In genomic region chr11:88027391-88028035, GRCm38 (mm10) we compare ENCODE assay signal across 17 mouse cellular contexts. TPM values are rescaled to one million over a fixed set of nuclear protein-coding genes. Genes with fewer than 3 reads are reported as not detected.
DNase-seq lines count a peak whose midpoint lies in the region; ATAC-seq and TF ChIP-seq lines count a peak whose summit lies in the region.
"Had no signal": no experiment of that assay in that cellular context is flagged by ENCODE, and none has a peak within 500 bp of the region (broad histone marks: within the 10 kb centered on the region; RNA-seq: fewer than 3 reads in every experiment).

No protein-coding gene starts in this region.

- no peak for TF ChIP-seq EP300 in lung, postnatal 0 days (IDR thresholded peaks at IDR 0.05)

- no peak for ATAC-seq in lung, embryonic 14.5 days (ENCODE audit: insufficient read depth)
- ATAC-seq in lung, postnatal 0 days, result no peak
- ATAC-seq in forebrain, embryonic 14.5 days, result no peak
- ATAC-seq in midbrain, embryonic 12.5 days (ENCODE audit: low FRiP score, low read depth), result no peak
- no peak for ATAC-seq in liver, embryonic 12.5 days
- ATAC-seq: CD4-positive, CD25-positive, alpha-beta regulatory T cell, adult 4 months had no signal

- 75% methylated on average over 9 of the region's 9 CpGs for WGBS in lung, embryonic 14.5 days
- WGBS in lung, postnatal 0 days, result 70% methylated on average over 9 of the region's 9 CpGs
- WGBS in forebrain, embryonic 14.5 days, result 27% methylated on average over 9 of the region's 9 CpGs
- WGBS in midbrain, embryonic 12.5 days, result 54% methylated on average over 9 of the region's 9 CpGs
- 80% methylated on average over 9 of the region's 9 CpGs for WGBS in liver, embryonic 12.5 days (ENCODE audit: insufficient replicate concordance)

- DNase-seq in lung, embryonic 14.5 days, result peak; percentile 56
- DNase-seq in lung, postnatal 0 days (ENCODE audit: low spot score), result no peak
- peak; percentile 34 for DNase-seq in MN1 (ENCODE audit: low spot score)
- peak; percentile 39 for DNase-seq in forebrain, embryonic 14.5 days (ENCODE audit: low spot score)
- no peak for DNase-seq in ovary, adult 18-20 months (ENCODE audit: low spot score)
- no peak for DNase-seq in right cerebral cortex, adult 2 months (ENCODE audit: low spot score in 2 of 2)
- DNase-seq: adrenal gland, postnatal 14 days; gastrocnemius, postnatal 25 days; kidney, adult 9 months had no signal

- H3K27ac ChIP-seq in lung, embryonic 14.5 days (ENCODE audit: low read depth), result no peak overlapping the region
- H3K27ac ChIP-seq in lung, postnatal 0 days (ENCODE audit: low read length), result no peak overlapping the region
- H3K27ac ChIP-seq in forebrain, embryonic 14.5 days (ENCODE audit: low read depth, low read length), result peak overlapping the region; percentile 60
- H3K27ac ChIP-seq in midbrain, embryonic 12.5 days (replicated peaks), result peak overlapping the region; percentile 42; the same call in 1 of the 2 replicates
- H3K27ac ChIP-seq in liver, embryonic 12.5 days, result no peak overlapping the region
- H3K27ac ChIP-seq: embryonic facial prominence, embryonic 13.5 days; limb, embryonic 15.5 days; lung, embryonic 15.5 days had no signal

- no peaks in the 10 kb centered on the region for H3K27me3 ChIP-seq in lung, embryonic 14.5 days (ENCODE audit: insufficient read depth, low read length)
- H3K27me3 ChIP-seq in lung, postnatal 0 days (replicated peaks; ENCODE audit: insufficient read depth, low read length), result no peaks in the 10 kb centered on the region
- no peaks in the 10 kb centered on the region for H3K27me3 ChIP-seq in forebrain, embryonic 14.5 days (replicated peaks; ENCODE audit: control insufficient read depth, insufficient read depth, low read length)
- no peaks in the 10 kb centered on the region for H3K27me3 ChIP-seq in midbrain, embryonic 12.5 days
- 0 out of 2 replicates have a peak, but pooled peaks cover 5% of the 10 kb centered on the region for H3K27me3 ChIP-seq in liver, embryonic 12.5 days (replicated peaks)
- H3K27me3 ChIP-seq: embryonic facial prominence, embryonic 13.5 days; heart, embryonic 13.5 days; limb, embryonic 15.5 days; lung, embryonic 15.5 days had no signal

- no peak for TF ChIP-seq CTCF in lung, embryonic 14.5 days (IDR thresholded peaks at IDR 0.05; ENCODE audit: low read depth)
- no peak for TF ChIP-seq CTCF in lung, postnatal 0 days (IDR thresholded peaks at IDR 0.05)

- H3K4me2 ChIP-seq in lung, embryonic 14.5 days, result no peak overlapping the region
- no peak overlapping the region for H3K4me2 ChIP-seq in lung, postnatal 0 days (replicated peaks; ENCODE audit: low read depth, low read length)
- H3K4me2 ChIP-seq in forebrain, embryonic 14.5 days (ENCODE audit: low read length), result 0 out of 2 replicates have a peak overlapping the region, but pooled peaks have one; percentile 2
- no peak overlapping the region for H3K4me2 ChIP-seq in midbrain, embryonic 12.5 days (replicated peaks)
- no peak overlapping the region for H3K4me2 ChIP-seq in liver, embryonic 12.5 days
- H3K4me2 ChIP-seq: embryonic facial prominence, embryonic 13.5 days; limb, embryonic 15.5 days; lung, embryonic 15.5 days had no signal

- H3K9me3 ChIP-seq in lung, embryonic 14.5 days (ENCODE audit: low read depth, low read length), result no peaks in the 10 kb centered on the region
- no peaks in the 10 kb centered on the region for H3K9me3 ChIP-seq in lung, postnatal 0 days (ENCODE audit: low read length)
- H3K9me3 ChIP-seq in forebrain, embryonic 14.5 days (replicated peaks; ENCODE audit: control insufficient read depth, low read length), result no peaks in the 10 kb centered on the region
- no peaks in the 10 kb centered on the region for H3K9me3 ChIP-seq in midbrain, embryonic 12.5 days
- H3K9me3 ChIP-seq in liver, embryonic 12.5 days (replicated peaks), result no peaks in the 10 kb centered on the region
- H3K9me3 ChIP-seq: embryonic facial prominence, embryonic 13.5 days; heart, embryonic 13.5 days; limb, embryonic 15.5 days; lung, embryonic 15.5 days; megakaryocyte, embryonic 14.5 days had no signal

- H3K9ac ChIP-seq in lung, embryonic 14.5 days, result no peak overlapping the region
- no peak overlapping the region for H3K9ac ChIP-seq in lung, postnatal 0 days (replicated peaks; ENCODE audit: low read depth)
- H3K9ac ChIP-seq in forebrain, embryonic 14.5 days (ENCODE audit: low read length), result no peak overlapping the region
- H3K9ac ChIP-seq in midbrain, embryonic 12.5 days (replicated peaks), result no peak overlapping the region
- no peak overlapping the region for H3K9ac ChIP-seq in liver, embryonic 12.5 days
- H3K9ac ChIP-seq: embryonic facial prominence, embryonic 13.5 days; limb, embryonic 15.5 days; lung, embryonic 15.5 days had no signal

- no peaks in the 10 kb centered on the region for H3K36me3 ChIP-seq in lung, embryonic 14.5 days (ENCODE audit: insufficient read depth)
- H3K36me3 ChIP-seq in lung, postnatal 0 days (ENCODE audit: insufficient read depth, low read length), result no peaks in the 10 kb centered on the region
- no peaks in the 10 kb centered on the region for H3K36me3 ChIP-seq in forebrain, embryonic 14.5 days (ENCODE audit: control insufficient read depth, insufficient read depth, low read length)
- H3K36me3 ChIP-seq in midbrain, embryonic 12.5 days, result no peaks in the 10 kb centered on the region
- no peaks in the 10 kb centered on the region for H3K36me3 ChIP-seq in liver, embryonic 12.5 days
- H3K36me3 ChIP-seq: embryonic facial prominence, embryonic 13.5 days; heart, embryonic 13.5 days; lung, embryonic 15.5 days had no signal

- no peak overlapping the region for H3K4me3 ChIP-seq in lung, embryonic 14.5 days (ENCODE audit: low read depth, low read length)
- H3K4me3 ChIP-seq in lung, postnatal 0 days (ENCODE audit: low read depth, low read length), result no peak overlapping the region
- no peak overlapping the region for H3K4me3 ChIP-seq in forebrain, embryonic 14.5 days (ENCODE audit: low read depth, low read length)
- no peak overlapping the region for H3K4me3 ChIP-seq in midbrain, embryonic 12.5 days
- H3K4me3 ChIP-seq in liver, embryonic 12.5 days, result no peak overlapping the region
- H3K4me3 ChIP-seq: embryonic facial prominence, embryonic 13.5 days; heart, embryonic 13.5 days; limb, embryonic 15.5 days; lung, embryonic 15.5 days; megakaryocyte, embryonic 14.5 days had no signal

- H3K4me1 ChIP-seq in lung, embryonic 14.5 days (ENCODE audit: insufficient read depth), result no peaks in the 10 kb centered on the region
- no peaks in the 10 kb centered on the region for H3K4me1 ChIP-seq in lung, postnatal 0 days (ENCODE audit: insufficient read depth, low read depth, low read length)
- peaks cover 15% of the 10 kb centered on the region for H3K4me1 ChIP-seq in forebrain, embryonic 14.5 days (ENCODE audit: control insufficient read depth, insufficient read depth, low read length)
- peaks cover 19% of the 10 kb centered on the region for H3K4me1 ChIP-seq in midbrain, embryonic 12.5 days
- H3K4me1 ChIP-seq in liver, embryonic 12.5 days, result no peaks in the 10 kb centered on the region
- H3K4me1 ChIP-seq: limb, embryonic 15.5 days; lung, embryonic 15.5 days; megakaryocyte, embryonic 14.5 days had no signal

RNA-seq across cellular contexts. Expression of gene Srsf1, which starts 19.7 kb away (rescaled TPM):
- 446 and 450 TPM in 2 replicates for polyA plus RNA-seq in lung, embryonic 14.5 days (2014; fragmentation: Nextera tagmentation; extraction: Ambion mirVana)
- polyA plus RNA-seq in lung, postnatal 0 days (2015; fragmentation: Nextera tagmentation; extraction: Ambion mirVana), result 88.1 and 111 TPM in 2 replicates
- polyA plus RNA-seq in forebrain, embryonic 14.5 days (2014; fragmentation: Nextera tagmentation; extraction: Ambion mirVana), result 340 and 348 TPM in 2 replicates
- 484 and 550 TPM in 2 replicates for polyA plus RNA-seq in midbrain, embryonic 12.5 days (2016; fragmentation: Nextera tagmentation; extraction: Ambion mirVana)
- 272 and 273 TPM in 2 replicates for polyA plus RNA-seq in liver, embryonic 12.5 days (2016; fragmentation: Nextera tagmentation; extraction: Ambion mirVana)

RNA-seq across cellular contexts. Expression of gene Dynll2, which starts 40.2 kb away (rescaled TPM):
- 19.7 and 19.9 TPM in 2 replicates for polyA plus RNA-seq in lung, embryonic 14.5 days (2014; fragmentation: Nextera tagmentation; extraction: Ambion mirVana)
- polyA plus RNA-seq in lung, postnatal 0 days (2015; fragmentation: Nextera tagmentation; extraction: Ambion mirVana), result 12.3 and 14.5 TPM in 2 replicates
- 21.8 and 22.5 TPM in 2 replicates for polyA plus RNA-seq in forebrain, embryonic 14.5 days (2014; fragmentation: Nextera tagmentation; extraction: Ambion mirVana)
- polyA plus RNA-seq in midbrain, embryonic 12.5 days (2016; fragmentation: Nextera tagmentation; extraction: Ambion mirVana), result 38.1 and 40.8 TPM in 2 replicates
- polyA plus RNA-seq in liver, embryonic 12.5 days (2016; fragmentation: Nextera tagmentation; extraction: Ambion mirVana), result 14.3 and 15.5 TPM in 2 replicates

RNA-seq across cellular contexts. Expression of gene Vezf1, which starts 40.6 kb away (rescaled TPM):
- polyA plus RNA-seq in lung, embryonic 14.5 days (2014; fragmentation: Nextera tagmentation; extraction: Ambion mirVana), result 44.5 and 46.8 TPM in 2 replicates
- 26.8 TPM in 2 replicates for polyA plus RNA-seq in lung, postnatal 0 days (2015; fragmentation: Nextera tagmentation; extraction: Ambion mirVana)
- 60.0 and 64.7 TPM in 2 replicates for polyA plus RNA-seq in forebrain, embryonic 14.5 days (2014; fragmentation: Nextera tagmentation; extraction: Ambion mirVana)
- polyA plus RNA-seq in midbrain, embryonic 12.5 days (2016; fragmentation: Nextera tagmentation; extraction: Ambion mirVana), result 88.6 and 95.5 TPM in 2 replicates
- 14.6 TPM in 2 replicates for polyA plus RNA-seq in liver, embryonic 12.5 days (2016; fragmentation: Nextera tagmentation; extraction: Ambion mirVana)

Comparison
In these comparisons a context has a peak if more than half of its experiments do, and no peak if none do; other contexts are left out.
1. DNase-seq: peak in lung, embryonic 14.5 days (single experiment), MN1 (single experiment) and forebrain, embryonic 14.5 days (single experiment); none in lung, postnatal 0 days (single experiment), ovary, adult 18-20 months (single experiment) and right cerebral cortex, adult 2 months (0 of 2).
2. H3K27ac ChIP-seq: peak in forebrain, embryonic 14.5 days (single experiment) and midbrain, embryonic 12.5 days (single experiment); none in lung, embryonic 14.5 days (single experiment), lung, postnatal 0 days (single experiment) and liver, embryonic 12.5 days (single experiment).